Mouse (Mus musculus) kidney, adult 2 months (tissue): Measurements from ENCODE around the gene AI464131.

Experiments used
- CTCF ChIP-seq: fragments of 200-500 bp; conservative IDR thresholded peaks from 2 replicates; pipeline ENCODE4 v1.5.1; 2011; ENCODE audit warnings: low read depth, mild to moderate bottlenecking, control low read depth, low read length, moderate library complexity, mixed read lengths; ENCODE audit not compliant: insufficient read depth, insufficient read length
- POLR2A ChIP-seq: fragments of 200-500 bp; IDR thresholded peaks from one replicate; pipeline ENCODE4 v1.6.1; 2011; ENCODE audit warnings: low read depth, low read length, control low read depth

- TF ChIP-seq CTCF (no peak), POLR2A (no peak)
These were observed 22.0 kb upstream of the AI464131 start for GRCm38 (mm10) chr4:41524829-41525228.
